ENCODE assay signal across 30 mouse cellular contexts in genomic region chr2:140060092-140060867, GRCm38 (mm10). TPM values are rescaled to one million over a fixed set of nuclear protein-coding genes. Genes with fewer than 3 reads are reported as not detected.
DNase-seq lines count a peak whose midpoint lies in the region; ATAC-seq lines count a peak whose summit lies in the region.
"Had no signal": no experiment of that assay in that cellular context is flagged by ENCODE, and none has a peak within 500 bp of the region (broad histone marks: within the 10 kb centered on the region; RNA-seq: fewer than 3 reads in every experiment).

No protein-coding gene starts in this region.

- intact Hi-C loops in heart, postnatal 10 days (cut with DNase I): loop anchor here (10.0 kb wide), 1 partner anchor 335 kb away; the partner anchor contains the start of gene Macrod2

- no peak overlapping the region for H3K4me3 ChIP-seq in liver, embryonic 15.5 days (replicated peaks)
- H3K4me3 ChIP-seq: forebrain, embryonic 13.5 days; gastrocnemius, adult 2 months; heart, adult 2 months; heart, embryonic 13.5 days; hindbrain, embryonic 10.5 days; hindbrain, embryonic 15.5 days; megakaryocyte, embryonic 14.5 days; neural tube, embryonic 15.5 days; stomach, embryonic 15.5 days had no signal

- H3K4me1 ChIP-seq in liver, embryonic 15.5 days (replicated peaks): peaks cover 32% of the 10 kb centered on the region
- H3K4me1 ChIP-seq: forebrain, embryonic 13.5 days; heart, embryonic 13.5 days; hindbrain, embryonic 10.5 days; stomach, embryonic 15.5 days had no signal

- H3K4me2 ChIP-seq in liver, embryonic 15.5 days: no peak overlapping the region; the same call in 1 of the 2 replicates
- H3K4me2 ChIP-seq: forebrain, embryonic 13.5 days; heart, embryonic 13.5 days; hindbrain, embryonic 15.5 days; neural tube, embryonic 15.5 days; stomach, embryonic 15.5 days had no signal

- peak; percentile 61; the same call in 1 of the 2 replicates for ATAC-seq in erythroid progenitor cell, adult 5-6 weeks (replicated peaks; ENCODE audit: low FRiP score, poor library complexity, severe bottlenecking)
- peak; percentile 66 for ATAC-seq in liver, embryonic 15.5 days (ENCODE audit: insufficient read depth)
- ATAC-seq: forebrain, embryonic 13.5 days had no signal

- WGBS in liver, embryonic 15.5 days (ENCODE audit: insufficient replicate concordance): 61% methylated on average over 4 of the region's 4 CpGs

- no peak overlapping the region for H3K9ac ChIP-seq in liver, embryonic 15.5 days
- H3K9ac ChIP-seq: forebrain, embryonic 13.5 days; heart, embryonic 13.5 days; hindbrain, embryonic 15.5 days; neural tube, embryonic 15.5 days; stomach, embryonic 15.5 days had no signal

- DNase-seq in heart, adult 11 months: peak; percentile 21
- DNase-seq in heart, postnatal 10 days: no peak
- no peak for DNase-seq in right cerebral cortex, postnatal 10 days (ENCODE audit: low spot score in 2 of 2)
- no peak for DNase-seq in testis, postnatal 14 days (ENCODE audit: low spot score)
- DNase-seq in heart, adult 9 months (ENCODE audit: low spot score in 2 of 2): no peak
- DNase-seq in urinary bladder, postnatal 36 days (ENCODE audit: low spot score in 2 of 2): no peak
- DNase-seq: adrenal gland, postnatal 36 days; cerebellum, adult 18-20 months; cerebellum, postnatal 10 days; gastrocnemius, adult 2 months; gastrocnemius, postnatal 36 days; heart, adult 2 months; heart, postnatal 14 days; kidney, adult 8-10 months; layer of hippocampus, postnatal 36 days; lung, postnatal 36 days; midbrain, embryonic 14.5 days; retina, postnatal 1 day; right cerebral cortex, postnatal 25 days; thymus, postnatal 25 days had no signal

- no peaks in the 10 kb centered on the region for H3K9me3 ChIP-seq in liver, embryonic 15.5 days (replicated peaks)
- H3K9me3 ChIP-seq: forebrain, embryonic 13.5 days; heart, embryonic 13.5 days; hindbrain, embryonic 10.5 days; hindbrain, embryonic 15.5 days; megakaryocyte, embryonic 14.5 days; neural tube, embryonic 15.5 days; stomach, embryonic 15.5 days had no signal

- H3K36me3 ChIP-seq in liver, embryonic 15.5 days (replicated peaks): peaks cover 18% of the 10 kb centered on the region

- H3K27me3 ChIP-seq in liver, embryonic 15.5 days: no peaks in the 10 kb centered on the region
- H3K27me3 ChIP-seq: forebrain, embryonic 13.5 days; heart, embryonic 13.5 days; hindbrain, embryonic 15.5 days; megakaryocyte, embryonic 14.5 days; neural tube, embryonic 15.5 days; stomach, embryonic 15.5 days had no signal

- no peak overlapping the region for H3K27ac ChIP-seq in liver, embryonic 15.5 days (replicated peaks)
- H3K27ac ChIP-seq: forebrain, embryonic 13.5 days; gastrocnemius, adult 2 months; heart, adult 2 months; heart, embryonic 13.5 days; hindbrain, embryonic 10.5 days; hindbrain, embryonic 15.5 days; kidney, postnatal 0 days; neural tube, embryonic 15.5 days; stomach, embryonic 15.5 days had no signal

RNA-seq across cellular contexts. Expression of gene Tasp1, which starts 6.3 kb away (rescaled TPM):
- 1 to 10 TPM; 6.7 to 7.1 TPM for total RNA-seq in heart, postnatal 10 days (2021)
- 8.8 and 9.7 TPM in 2 replicates for total RNA-seq in erythroid progenitor cell, adult 5-6 weeks (2015; ENCODE audit: low replicate concordance)
- total RNA-seq in erythroid progenitor cell, adult 5-6 weeks (2017; ENCODE audit: low replicate concordance): 17.5 and 23.9 TPM in 2 replicates
- polyA plus RNA-seq in liver, embryonic 15.5 days (2015; fragmentation: Nextera tagmentation; extraction: Ambion mirVana): 13.3 and 13.5 TPM in 2 replicates
